Mouse (Mus musculus) left cerebral cortex, postnatal 4 days (tissue): ENCODE measurements around the gene Olfr1212. TPM values are rescaled to one million over a fixed set of nuclear protein-coding genes. Genes with fewer than 3 reads are reported as not detected.

Experiments
- DNase-seq: peaks from one replicate; pipeline ENCODE4 v3.0.0-alpha.2; 2022
- intact Hi-C: fragments of 180-260 bp; cut with DNase I; formaldehyde crosslinking; loops from one replicate; pipeline ENCODE4 v1.15.1; 2025
- total RNA-seq, 2 experiments: library from RNA; stranded (reverse); gene quantifications; 2 replicates each; pipeline ENCODE4 v1.2.3; 2021

Olfr1212 gene
- not detected for total RNA-seq

DNA sequence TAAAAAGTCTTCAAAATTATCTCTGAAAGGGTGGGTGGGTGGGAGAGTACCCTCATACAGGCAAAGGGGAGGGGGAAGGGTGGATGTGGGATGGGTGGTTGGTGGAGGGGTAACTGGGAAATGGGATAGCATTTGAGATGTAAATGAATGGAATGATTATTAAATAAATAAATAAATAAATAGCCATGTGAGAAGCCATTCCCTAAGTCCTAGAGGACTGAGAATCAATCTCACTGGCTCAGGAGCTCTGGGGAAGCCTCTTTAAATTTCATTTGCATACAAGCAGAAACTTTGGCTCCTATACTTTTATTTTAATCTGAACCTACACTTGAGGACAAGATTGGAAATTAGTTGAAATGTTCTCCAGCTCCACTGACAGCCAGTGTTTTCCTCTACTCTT is at the start of gene Olfr1212:
Olfr1212 (plus strand) TSS at position 301 of the 400 bp plus-strand sequence.
- DNase-seq, result no peak
- intact Hi-C loops, result no loop called here

DNA sequence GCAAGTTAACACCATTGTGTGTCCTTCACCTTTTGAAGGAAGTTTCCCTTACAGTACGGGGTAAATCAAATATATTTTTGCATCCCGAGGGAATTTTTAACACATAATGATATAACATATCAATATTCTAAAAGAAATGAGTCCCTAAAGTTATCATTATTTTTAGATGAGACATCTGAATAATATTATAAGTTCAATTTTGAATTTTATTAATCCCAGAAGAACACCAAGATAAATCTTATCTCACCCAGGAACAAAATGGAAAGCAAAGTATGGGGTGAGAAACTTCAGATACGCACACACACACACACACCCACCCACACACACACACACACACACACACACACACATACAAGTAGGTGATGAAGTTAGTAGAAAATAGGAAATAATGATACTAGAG is 38.7 kb upstream of the Olfr1212 start, which contains the start of gene Olfr1209:
Olfr1209 (minus strand) TSS at position 101 of the 400 bp plus-strand sequence.
- intact Hi-C loops, result no loop called here
- no peak for DNase-seq

DNA sequence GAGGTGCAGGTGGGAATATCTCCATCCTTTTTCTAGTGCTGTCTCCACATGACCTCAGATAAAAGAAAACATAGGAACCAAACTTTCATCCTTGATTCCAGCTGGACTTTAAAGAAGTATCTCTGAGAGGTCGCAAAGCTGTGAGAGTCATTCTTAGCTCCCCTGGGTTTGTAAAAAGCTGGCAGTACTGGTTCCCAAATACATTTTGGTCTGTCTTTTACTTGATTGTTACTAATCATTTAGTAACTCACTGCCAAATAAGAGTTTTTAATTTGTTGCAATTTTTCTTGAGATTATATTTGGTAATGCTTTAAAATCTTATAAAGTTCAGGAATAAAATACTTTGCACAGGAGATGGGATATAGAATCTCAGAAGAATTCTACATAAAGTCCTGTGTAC is 15.8 kb upstream of the Olfr1212 start, which contains the start of gene Olfr1211:
Olfr1211 (minus strand) TSS at position 101 of the 400 bp plus-strand sequence.
- intact Hi-C loops, result no loop called here
- DNase-seq, result no peak

DNA sequence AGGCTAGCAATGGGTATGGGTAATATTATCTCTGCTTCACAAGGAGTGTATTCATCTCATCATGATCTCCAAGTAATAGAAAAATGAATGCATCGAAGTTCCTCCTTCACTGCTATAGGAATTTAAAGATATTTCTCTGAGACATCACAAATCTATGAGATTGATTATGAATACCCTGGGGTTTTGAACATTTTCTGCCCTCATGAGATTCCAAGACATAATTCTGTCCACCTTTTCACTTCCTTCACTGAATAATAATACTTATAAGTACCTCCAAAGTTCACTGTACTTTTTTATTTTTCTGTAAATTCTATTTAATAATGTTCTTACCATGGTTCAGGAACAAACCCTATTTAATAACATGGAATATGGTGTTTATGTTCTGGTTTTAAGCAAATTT is 26.4 kb downstream of the Olfr1212 start, which contains the start of gene Gm13762:
Gm13762 (minus strand) TSS at position 101 of the 400 bp plus-strand sequence.
- DNase-seq, result no peak
- intact Hi-C loops, result no loop called here

DNA sequence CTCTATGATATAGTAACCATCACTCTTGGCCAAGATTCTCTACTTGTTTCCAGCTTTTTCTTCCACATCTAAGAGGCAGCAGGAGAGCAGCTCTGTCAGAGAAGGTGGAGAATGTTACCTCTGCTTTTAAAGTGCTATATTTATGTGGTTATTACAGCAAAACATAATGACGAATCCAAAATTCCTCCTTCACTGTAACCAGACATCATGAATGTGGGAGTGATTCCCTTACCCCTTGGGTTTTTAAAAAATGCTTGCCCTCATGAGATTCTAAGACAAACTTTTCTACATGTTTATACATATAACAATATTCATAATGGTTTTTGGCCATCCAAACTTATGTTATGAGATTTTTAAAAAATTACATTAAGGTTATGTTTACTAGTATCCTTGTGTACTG is 38.8 kb downstream of the Olfr1212 start, which contains the start of gene Olfr1214:
Olfr1214 (minus strand) TSS at position 101 of the 400 bp plus-strand sequence.
- no peak for DNase-seq
- intact Hi-C loops, result no loop called here

DNA sequence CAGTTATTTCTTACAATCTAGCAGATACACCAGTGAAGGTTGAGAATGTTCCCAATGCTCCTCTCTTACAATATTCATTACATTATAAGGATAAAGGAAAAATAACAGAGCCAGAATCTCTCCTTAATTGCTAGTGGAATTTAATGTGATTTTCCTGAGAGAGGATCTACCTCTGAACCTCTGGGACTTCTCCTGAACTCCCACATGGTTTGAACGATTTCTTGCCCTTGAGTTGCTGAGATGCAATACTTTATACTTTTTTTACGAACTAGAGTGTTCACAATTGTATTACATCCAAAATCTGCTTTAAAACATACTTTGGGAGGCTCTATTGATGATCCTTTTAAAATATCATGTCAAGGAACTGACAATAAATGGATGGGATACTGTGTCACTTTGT is 53.1 kb downstream of the Olfr1212 start, which contains the start of gene Olfr1215:
Olfr1215 (minus strand) TSS at position 101 of the 400 bp plus-strand sequence.
- intact Hi-C loops, result no loop called here
- DNase-seq, result no peak

Other genes with a start within 250 kb of the Olfr1212 start
- not detected for gene Olfr1196, start 249.4 kb upstream of the Olfr1212 start, total RNA-seq
- gene Olfr1197, start 221.6 kb upstream of the Olfr1212 start, total RNA-seq, result not detected
- not detected for gene Olfr1198, start 202.6 kb upstream of the Olfr1212 start, total RNA-seq
- not detected for gene Olfr1199, start 193.5 kb upstream of the Olfr1212 start, total RNA-seq
- gene Olfr1200, start 183.5 kb upstream of the Olfr1212 start, total RNA-seq, result not detected
- gene Olfr1201, start 160.9 kb upstream of the Olfr1212 start, total RNA-seq, result not detected
- gene Olfr1202, start 139.5 kb upstream of the Olfr1212 start, total RNA-seq, result not detected
- gene Olfr1205, start 124.2 kb upstream of the Olfr1212 start, total RNA-seq, result not detected
- gene Olfr1204, start 104.7 kb upstream of the Olfr1212 start, total RNA-seq, result not detected
- not detected for gene Olfr1206, start 90.7 kb upstream of the Olfr1212 start, total RNA-seq
- gene Olfr1208, start 51.7 kb upstream of the Olfr1212 start, total RNA-seq, result not detected
- not detected for gene Olfr1209, start 38.8 kb upstream of the Olfr1212 start, total RNA-seq
- not detected for gene Olfr1211, start 15.9 kb upstream of the Olfr1212 start, total RNA-seq
- gene Gm13762, start 26.3 kb downstream of the Olfr1212 start, total RNA-seq, result not detected
- gene Olfr1214, start 38.7 kb downstream of the Olfr1212 start, total RNA-seq, result not detected
- not detected for gene Olfr1215, start 53.0 kb downstream of the Olfr1212 start, total RNA-seq
- gene Olfr1216, start 64.4 kb downstream of the Olfr1212 start, total RNA-seq, result not detected
- gene Olfr1217, start 78.1 kb downstream of the Olfr1212 start, total RNA-seq, result not detected
- gene Olfr1218, start 107.2 kb downstream of the Olfr1212 start, total RNA-seq, result not detected
- gene Olfr1219, start 129.5 kb downstream of the Olfr1212 start, total RNA-seq, result not detected
- gene Olfr1220, start 152.9 kb downstream of the Olfr1212 start, total RNA-seq, result not detected
- gene Olfr1221, start 163.3 kb downstream of the Olfr1212 start, total RNA-seq, result not detected
- gene Olfr1222, start 179.1 kb downstream of the Olfr1212 start, total RNA-seq, result not detected
- gene Olfr1223, start 197.6 kb downstream of the Olfr1212 start, total RNA-seq, result not detected
- not detected for gene Olfr1224-ps1, start 210.1 kb downstream of the Olfr1212 start, total RNA-seq
- not detected for gene Olfr1225, start 220.7 kb downstream of the Olfr1212 start, total RNA-seq
- gene Olfr1226, start 246.1 kb downstream of the Olfr1212 start, total RNA-seq, result not detected